Mouse (Mus musculus) ES-E14 (cell line): ENCODE data around the gene Lmnb2.

ENCODE experiments used
- HCFC1 ChIP-seq: IDR thresholded peaks from 2 replicates; pipeline ENCODE4 v1.6.1; 2012; ENCODE audit warnings: low read length, inconsistent platforms, borderline replicate concordance; ENCODE audit not compliant: insufficient read depth
- MAFK ChIP-seq: IDR thresholded peaks from 2 replicates; pipeline ENCODE4 v1.6.1; 2014; ENCODE audit warnings: mild to moderate bottlenecking, low read depth, low read length, inconsistent platforms; ENCODE audit not compliant: insufficient read depth
- ZC3H11A ChIP-seq: IDR thresholded peaks from 2 replicates; pipeline ENCODE4 v1.6.1; 2012; ENCODE audit warnings: low read depth, mild to moderate bottlenecking, inconsistent platforms, low read length, borderline replicate concordance
- ZNF384 ChIP-seq: IDR thresholded peaks from 2 replicates; pipeline ENCODE4 v1.6.1; 2012; ENCODE audit warnings: low read depth, low read length, inconsistent platforms

DNA sequence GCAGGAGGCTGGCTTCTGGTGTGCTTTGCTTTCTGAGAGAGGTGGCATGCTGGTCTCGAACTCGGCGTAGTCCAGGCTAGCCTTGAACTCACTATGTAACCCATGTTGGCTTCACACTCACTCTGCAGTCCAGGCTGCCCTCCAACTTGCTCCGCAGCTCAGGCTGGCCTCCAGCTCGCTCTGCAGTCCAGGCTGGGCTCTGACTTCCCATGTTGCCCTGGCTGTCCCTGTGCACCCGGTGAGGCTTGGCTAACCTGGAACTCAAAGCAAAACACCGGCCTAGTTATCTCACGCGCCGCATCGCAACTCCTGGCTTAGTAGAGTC, 62.3 kb downstream of the Lmnb2 start:
- TF ChIP-seq ZNF384: no peak
- TF ChIP-seq MAFK: no peak
- TF ChIP-seq ZC3H11A: no peak
- TF ChIP-seq HCFC1: no peak
